Comparison of ENCODE assay signal across 17 mouse cellular contexts in genomic region chr12:57444281-57444903, GRCm38 (mm10).
DNase-seq lines count a peak whose midpoint lies in the region; ATAC-seq lines count a peak whose summit lies in the region.
"Had no signal": no experiment of that assay in that cellular context is flagged by ENCODE, and none has a peak within 500 bp of the region (broad histone marks: within the 10 kb centered on the region; RNA-seq: fewer than 3 reads in every experiment).

No protein-coding gene starts in this region.

- no peaks in the 10 kb centered on the region for H3K27me3 ChIP-seq in intestine, embryonic 15.5 days (replicated peaks)
- H3K27me3 ChIP-seq in stomach, embryonic 14.5 days (ENCODE audit: control insufficient read depth, insufficient read depth, low read length), result no peaks in the 10 kb centered on the region
- H3K27me3 ChIP-seq: heart, embryonic 12.5 days; megakaryocyte, embryonic 14.5 days had no signal

- H3K4me1 ChIP-seq in intestine, embryonic 15.5 days (replicated peaks), result peaks cover 3% of the 10 kb centered on the region; the same call in 1 of the 2 replicates
- H3K4me1 ChIP-seq in stomach, embryonic 14.5 days (ENCODE audit: control insufficient read depth, insufficient read depth, low read length), result 0 out of 2 replicates have a peak, but pooled peaks cover 2% of the 10 kb centered on the region
- H3K4me1 ChIP-seq: embryonic facial prominence, embryonic 10.5 days; forebrain, embryonic 10.5 days; heart, embryonic 12.5 days; hindbrain, embryonic 10.5 days; megakaryocyte, embryonic 14.5 days had no signal

- no peaks in the 10 kb centered on the region for H3K9me3 ChIP-seq in intestine, embryonic 15.5 days
- no peaks in the 10 kb centered on the region for H3K9me3 ChIP-seq in stomach, embryonic 14.5 days (ENCODE audit: control insufficient read depth, low read depth, low read length)
- H3K9me3 ChIP-seq: embryonic facial prominence, embryonic 10.5 days; forebrain, embryonic 10.5 days; heart, embryonic 12.5 days; hindbrain, embryonic 10.5 days; megakaryocyte, embryonic 14.5 days had no signal

- H3K36me3 ChIP-seq in intestine, embryonic 15.5 days, result no peaks in the 10 kb centered on the region
- no peaks in the 10 kb centered on the region for H3K36me3 ChIP-seq in stomach, embryonic 14.5 days (ENCODE audit: control insufficient read depth, insufficient read depth, low read length)
- H3K36me3 ChIP-seq: embryonic facial prominence, embryonic 10.5 days; forebrain, embryonic 10.5 days; heart, embryonic 12.5 days; hindbrain, embryonic 10.5 days had no signal

- no peak overlapping the region; the same call in 1 of the 2 replicates for H3K4me2 ChIP-seq in intestine, embryonic 15.5 days (replicated peaks)
- no peak overlapping the region for H3K4me2 ChIP-seq in stomach, embryonic 14.5 days (replicated peaks; ENCODE audit: low read depth, low read length)
- H3K4me2 ChIP-seq: heart, embryonic 12.5 days had no signal

- H3K4me3 ChIP-seq in intestine, embryonic 15.5 days (replicated peaks), result no peak overlapping the region
- H3K4me3 ChIP-seq in stomach, embryonic 14.5 days (ENCODE audit: low read depth, low read length), result no peak overlapping the region
- H3K4me3 ChIP-seq: embryonic facial prominence, embryonic 10.5 days; forebrain, embryonic 10.5 days; heart, embryonic 12.5 days; hindbrain, embryonic 10.5 days; megakaryocyte, embryonic 14.5 days; myocyte had no signal

- no peak overlapping the region for H3K9ac ChIP-seq in intestine, embryonic 15.5 days
- H3K9ac ChIP-seq in stomach, embryonic 14.5 days (replicated peaks; ENCODE audit: low read depth, low read length), result no peak overlapping the region
- H3K9ac ChIP-seq: heart, embryonic 12.5 days had no signal

- no peak overlapping the region for H3K27ac ChIP-seq in intestine, embryonic 15.5 days
- peak overlapping the region; percentile 48; the same call in 1 of the 2 replicates for H3K27ac ChIP-seq in stomach, embryonic 14.5 days (ENCODE audit: low read length)
- H3K27ac ChIP-seq: embryonic facial prominence, embryonic 10.5 days; forebrain, embryonic 10.5 days; hindbrain, embryonic 10.5 days; kidney, postnatal 0 days had no signal

- 47% methylated on average over 10 of the region's 10 CpGs for WGBS in intestine, embryonic 15.5 days
- 45% methylated on average over 10 of the region's 10 CpGs for WGBS in stomach, embryonic 14.5 days

- peak; percentile 12 for DNase-seq in embryo, embryonic 11 days
- DNase-seq in embryo, embryonic 9.5 days (ENCODE audit: extremely low spot score), result no peak
- DNase-seq in lung, adult 18-20 months, result peak; percentile 64 to 81
- no peak for DNase-seq in right cerebral cortex, postnatal 4 days
- no peak for DNase-seq in right cerebral cortex, postnatal 14 days
- no peak for DNase-seq in cerebellum, adult 9-11 months
- DNase-seq: cerebellum, adult 11-12 months; thymus, postnatal 14 days had no signal

- peak; percentile 89 for ATAC-seq in intestine, embryonic 15.5 days
- peak; percentile 83 for ATAC-seq in stomach, embryonic 14.5 days (ENCODE audit: insufficient number of reproducible peaks, insufficient read depth, low FRiP score, low read depth)

Comparison
In these comparisons a context has a peak if more than half of its experiments do, and no peak if none do; other contexts are left out.
1. DNase-seq: peak in embryo, embryonic 11 days (single experiment) and lung, adult 18-20 months (2 of 2); none in embryo, embryonic 9.5 days (single experiment), right cerebral cortex, postnatal 4 days (single experiment), right cerebral cortex, postnatal 14 days (single experiment) and cerebellum, adult 9-11 months (single experiment).